Mouse (Mus musculus) hindbrain, embryonic 12.5 days (tissue): ENCODE results near the gene Rnd1. TPM values are rescaled to one million over a fixed set of nuclear protein-coding genes. Genes with fewer than 3 reads are reported as not detected.

Source experiments
- ATAC-seq: fragments of 200-750 bp; cut with Nextera tagmentation; 2 replicates; pipeline ENCODE4 v1.8.0; 2017; ENCODE audit warnings: moderate TSS enrichment; ENCODE audit not compliant: low FRiP score
- H3K27ac ChIP-seq: fragments of 300-500 bp; sonication (generic); 2 replicates; pipeline ENCODE4 v1.5.1; 2016; ENCODE audit warnings: mild to moderate bottlenecking
- H3K27me3 ChIP-seq: fragments of 300-500 bp; sonication (generic); 2 replicates; pipeline ENCODE4 v1.6.1; 2016; ENCODE audit warnings: mild to moderate bottlenecking
- H3K36me3 ChIP-seq: fragments of 300-500 bp; sonication (generic); 2 replicates; pipeline ENCODE4 v1.6.1; 2016; ENCODE audit warnings: mild to moderate bottlenecking
- H3K4me1 ChIP-seq: fragments of 300-500 bp; sonication (generic); 2 replicates; pipeline ENCODE4 v1.6.1; 2016
- H3K4me2 ChIP-seq: fragments of 300-500 bp; sonication (generic); replicated peaks from 2 replicates; pipeline ENCODE4 v1.6.1; 2016; ENCODE audit warnings: mild to moderate bottlenecking
- H3K4me3 ChIP-seq: fragments of 300-500 bp; sonication (generic); 2 replicates; pipeline ENCODE4 v1.5.1; 2016; ENCODE audit warnings: mild to moderate bottlenecking
- H3K9ac ChIP-seq: fragments of 300-500 bp; sonication (generic); 2 replicates; pipeline ENCODE4 v1.6.1; 2016; ENCODE audit warnings: mild to moderate bottlenecking, moderate library complexity
- H3K9me3 ChIP-seq: fragments of 300-500 bp; sonication (generic); replicated peaks from 2 replicates; pipeline ENCODE4 v1.6.1; 2016; ENCODE audit warnings: mild to moderate bottlenecking
- WGBS: fragments of 180-500 bp; shearing (Covaris S2); methylation state at CpG from one replicate; pipeline ENCODE4 v1.1.7; 2016; 5-methylcytosine and 5-hydroxymethylcytosine counted together
- polyA plus RNA-seq: library from polyadenylated mRNA; unstranded; fragments of >200 nt; fragmentation: Nextera tagmentation; extraction: Ambion mirVana; gene quantifications from 2 replicates; pipeline ENCODE4 v1.2.1, GENCODE M21; 2016

Gene Rnd1
- polyA plus RNA-seq, 1 experiment from 2014 or later = 6.5 TPM

DNA sequence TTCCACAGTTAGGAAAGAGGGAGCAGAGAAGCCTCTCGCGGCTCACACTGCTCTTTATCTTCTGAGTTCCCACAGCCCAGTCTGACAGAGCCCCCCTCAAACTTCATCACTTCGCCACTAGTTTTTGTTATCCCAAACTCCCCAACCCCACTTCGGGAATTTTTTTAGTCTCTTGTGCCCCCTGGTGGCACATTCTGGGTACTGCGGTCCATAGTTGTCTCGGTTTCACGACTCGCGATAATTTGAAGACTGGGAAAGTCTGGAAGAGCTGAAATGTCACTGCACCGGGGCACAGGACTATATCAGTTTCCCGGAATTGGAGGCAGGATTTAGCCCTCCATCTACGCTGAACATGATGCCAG, 60.1 kb downstream of the Rnd1 start:
- no peak overlapping the region for H3K4me3 ChIP-seq
- no peak overlapping the region for H3K9ac ChIP-seq
- 0 out of 2 replicates have a peak overlapping the region, but pooled peaks have one; percentile 15 for H3K4me2 ChIP-seq
- ATAC-seq = no peak
- no peaks in the 10 kb centered on the region for H3K9me3 ChIP-seq
- no peak overlapping the region for H3K27ac ChIP-seq
- peaks cover 10% of the 10 kb centered on the region for H3K27me3 ChIP-seq
- no peaks in the 10 kb centered on the region for H3K36me3 ChIP-seq
- H3K4me1 ChIP-seq = peaks cover 14% of the 10 kb centered on the region
- WGBS = 1% methylated on average over 12 of the region's 12 CpGs

DNA sequence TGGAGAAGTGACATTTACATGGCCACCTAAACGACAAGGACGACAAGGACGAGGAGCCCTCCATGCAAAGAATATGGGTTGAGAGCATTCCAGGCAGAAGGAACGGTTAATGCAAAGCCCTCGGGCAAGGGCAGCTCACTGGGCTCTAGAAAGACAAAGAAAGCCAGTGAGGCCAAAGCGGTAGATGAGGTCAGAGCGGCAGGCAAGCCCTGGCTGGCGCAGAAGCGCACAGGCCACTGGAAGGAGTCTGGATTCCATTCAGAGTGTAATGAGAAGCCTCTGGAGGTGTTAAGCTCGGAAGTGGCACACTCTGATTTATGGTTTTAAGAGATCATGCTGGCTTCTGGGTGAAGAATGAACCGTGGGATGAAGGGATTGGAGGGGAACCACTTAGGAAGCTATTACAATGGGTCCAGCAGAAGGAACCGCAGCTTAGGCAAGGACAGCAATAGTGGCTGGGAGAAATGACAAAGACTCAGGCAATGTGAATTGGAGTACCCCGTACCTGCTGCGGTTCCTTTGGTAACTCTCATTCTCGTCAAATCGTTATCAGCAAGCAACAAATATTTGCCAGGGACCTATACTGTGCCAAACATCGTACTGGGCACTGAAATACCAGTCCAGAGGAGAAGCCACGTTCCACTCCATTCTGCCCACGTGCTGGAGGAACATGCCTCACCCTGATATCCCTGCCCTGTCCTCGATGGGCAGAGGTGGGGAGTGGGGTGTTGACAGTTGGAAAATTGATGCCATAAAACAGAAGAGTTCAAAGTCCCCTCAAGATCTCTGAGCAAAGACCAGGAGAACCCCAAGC, 60.7 kb downstream of the Rnd1 start:
- peaks cover 10% of the 10 kb centered on the region for H3K27me3 ChIP-seq
- no peak overlapping the region for H3K27ac ChIP-seq
- WGBS = 49% methylated on average over 20 of the region's 20 CpGs
- no peaks in the 10 kb centered on the region for H3K9me3 ChIP-seq
- H3K4me2 ChIP-seq = 0 out of 2 replicates have a peak overlapping the region, but pooled peaks have one; percentile 15
- no peak for ATAC-seq
- H3K4me1 ChIP-seq = peaks cover 14% of the 10 kb centered on the region
- H3K9ac ChIP-seq = no peak overlapping the region
- H3K36me3 ChIP-seq = no peaks in the 10 kb centered on the region
- H3K4me3 ChIP-seq = no peak overlapping the region

DNA sequence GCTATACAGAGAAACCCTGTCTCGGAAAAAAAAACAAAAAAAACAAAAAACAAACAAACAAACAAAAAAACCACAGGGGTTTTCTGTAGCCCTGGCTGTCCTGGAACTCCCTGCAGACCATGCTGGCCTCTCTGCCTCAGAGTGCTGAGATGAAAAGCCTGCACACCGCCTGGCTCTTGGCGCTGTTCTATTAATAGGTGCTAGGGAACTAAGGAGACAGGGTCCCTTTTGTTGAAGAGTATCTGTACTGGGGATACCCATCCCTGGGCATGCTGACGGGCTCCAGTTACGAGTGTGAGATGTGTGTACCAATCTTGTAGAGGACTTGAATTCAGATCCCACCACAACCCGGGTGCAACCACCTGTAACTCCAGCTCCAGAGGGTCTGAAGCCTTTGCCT, 61.5 kb downstream of the Rnd1 start:
- Histone ChIP-seq H3K4me1 (peaks cover 14% of the 10 kb centered on the region), H3K4me2 (no peak overlapping the region), H3K27me3 (peaks cover 7% of the 10 kb centered on the region; the same call in 1 of the 2 replicates), H3K27ac (no peak overlapping the region), H3K9ac (no peak overlapping the region), H3K4me3 (no peak overlapping the region), H3K36me3 (no peaks in the 10 kb centered on the region), H3K9me3 (no peaks in the 10 kb centered on the region)
- ATAC-seq = no peak
- 61% methylated on average over 6 of the region's 6 CpGs for WGBS

DNA sequence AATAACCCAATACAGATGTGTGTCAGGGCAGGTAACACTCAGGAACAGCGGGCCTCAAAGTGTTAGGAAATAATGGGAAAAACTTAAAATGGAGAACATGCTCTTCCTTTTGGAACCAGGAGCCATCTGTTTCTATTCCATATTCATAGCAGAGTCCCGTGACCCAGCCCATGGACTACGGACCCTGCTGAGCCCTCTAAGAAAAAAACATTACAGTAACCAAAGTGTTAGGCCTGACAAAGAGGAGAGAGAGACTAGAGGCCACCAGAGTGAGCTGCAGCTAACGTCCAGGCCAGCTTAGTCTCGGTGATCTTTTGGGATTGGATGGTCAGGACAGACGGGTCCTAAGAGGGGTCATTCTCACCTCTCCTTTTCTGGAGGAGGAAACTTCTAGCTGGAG, 62.3 kb downstream of the Rnd1 start:
- 44% methylated on average over 6 of the region's 6 CpGs for WGBS
- Histone ChIP-seq H3K36me3 (no peaks in the 10 kb centered on the region), H3K27me3 (peaks cover 7% of the 10 kb centered on the region; the same call in 1 of the 2 replicates), H3K4me3 (no peak overlapping the region), H3K9me3 (no peaks in the 10 kb centered on the region), H3K9ac (no peak overlapping the region), H3K4me2 (no peak overlapping the region), H3K4me1 (peaks cover 14% of the 10 kb centered on the region), H3K27ac (no peak overlapping the region; the same call in 1 of the 2 replicates)
- ATAC-seq = no peak

DNA sequence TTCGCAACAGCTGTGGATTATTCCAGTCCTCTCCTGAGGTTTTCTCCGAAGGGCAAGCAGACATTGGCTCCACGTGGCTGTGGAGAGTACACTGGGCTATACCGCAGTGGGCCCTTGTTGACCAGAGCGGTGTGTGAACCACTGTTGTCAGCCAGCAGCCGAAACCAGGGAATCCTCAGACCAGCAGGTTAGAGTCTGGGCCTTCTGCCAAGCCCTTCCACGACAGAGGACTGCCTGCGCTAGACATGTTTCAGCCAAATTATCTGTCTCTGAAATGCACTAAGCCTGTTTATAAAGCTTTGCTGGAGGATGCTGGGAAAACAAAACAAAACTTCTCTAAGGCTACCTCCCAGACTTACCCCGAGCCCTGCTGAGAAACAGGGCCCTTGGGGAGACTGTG, 62.7 kb downstream of the Rnd1 start:
- Histone ChIP-seq H3K27me3 (peaks cover 7% of the 10 kb centered on the region; the same call in 1 of the 2 replicates), H3K36me3 (no peaks in the 10 kb centered on the region), H3K9me3 (no peaks in the 10 kb centered on the region), H3K9ac (no peak overlapping the region), H3K4me2 (no peak overlapping the region), H3K4me1 (peaks cover 16% of the 10 kb centered on the region), H3K4me3 (no peak overlapping the region), H3K27ac (no peak overlapping the region; the same call in 1 of the 2 replicates)
- WGBS = 44% methylated on average over 9 of the region's 9 CpGs
- no peak for ATAC-seq

Other genes with a start within 250 kb of the Rnd1 start
- not detected in 2 replicates for gene Olfr282, start 246.2 kb downstream of the Rnd1 start, polyA plus RNA-seq
- not detected in 2 replicates for gene Olfr281, start 224.9 kb downstream of the Rnd1 start, polyA plus RNA-seq
- gene OR5BS1P, start 207.6 kb downstream of the Rnd1 start, polyA plus RNA-seq = not detected in 2 replicates
- gene Lalba, start 194.7 kb downstream of the Rnd1 start, polyA plus RNA-seq = not detected in 2 replicates
- gene Olfr279, start 185.1 kb downstream of the Rnd1 start, polyA plus RNA-seq = not detected in 2 replicates
- gene Kansl2, start 143.2 kb downstream of the Rnd1 start, polyA plus RNA-seq = 166 and 167 TPM in 2 replicates
- 63.2 and 65.5 TPM in 2 replicates for gene Ccnt1, start 106.5 kb downstream of the Rnd1 start, polyA plus RNA-seq
- 0.43 and 0.46 TPM in 2 replicates for gene 4930415O20Rik, start 106.5 kb downstream of the Rnd1 start, polyA plus RNA-seq
- 15.9 and 18.6 TPM in 2 replicates for gene Adcy6, start 67.4 kb downstream of the Rnd1 start, polyA plus RNA-seq
- 110 and 113 TPM in 2 replicates for gene Cacnb3, start 46.6 kb downstream of the Rnd1 start, polyA plus RNA-seq
- 21.9 and 26.6 TPM in 2 replicates for gene Ddx23, start 14.6 kb downstream of the Rnd1 start, polyA plus RNA-seq
- gene Ccdc65, start 30.7 kb upstream of the Rnd1 start, polyA plus RNA-seq = 3.1 and 3.5 TPM in 2 replicates
- 14.3 and 15.1 TPM in 2 replicates for gene Fkbp11, start 50.7 kb upstream of the Rnd1 start, polyA plus RNA-seq
- gene Arf3, start 85.8 kb upstream of the Rnd1 start, polyA plus RNA-seq = 65.1 and 65.2 TPM in 2 replicates
- 0.59 and 0.91 TPM in 2 replicates for gene Wnt10b, start 100.7 kb upstream of the Rnd1 start, polyA plus RNA-seq
- gene Wnt1, start 112.4 kb upstream of the Rnd1 start, polyA plus RNA-seq = 8.4 and 8.6 TPM in 2 replicates
- gene Ddn, start 132.0 kb upstream of the Rnd1 start, polyA plus RNA-seq = 0.56 and 0.65 TPM in 2 replicates
- 71.0 and 78.9 TPM in 2 replicates for gene Prkag1, start 154.1 kb upstream of the Rnd1 start, polyA plus RNA-seq
- 12.2 and 12.5 TPM in 2 replicates for gene Kmt2d, start 193.7 kb upstream of the Rnd1 start, polyA plus RNA-seq
- gene Rhebl1, start 217.1 kb upstream of the Rnd1 start, polyA plus RNA-seq = 22.0 and 27.0 TPM in 2 replicates
- gene Dhh, start 221.1 kb upstream of the Rnd1 start, polyA plus RNA-seq = 0.84 and 1.1 TPM in 2 replicates
- gene Lmbr1l, start 240.8 kb upstream of the Rnd1 start, polyA plus RNA-seq = 38.4 and 39.2 TPM in 2 replicates